Mouse (Mus musculus) layer of hippocampus, postnatal 36 days (tissue): Measurements from ENCODE around the gene Vstm2l. TPM values are rescaled to one million over a fixed set of nuclear protein-coding genes. Genes with fewer than 3 reads are reported as not detected.
A peak's percentile ranks its signal among the peaks of the same experiment; 100 is the strongest.

Experiments used
- DNase-seq, 2 experiments: peaks; one replicate each; pipeline ENCODE4 v3.0.0; 2022
- total RNA-seq, 2 experiments: library from RNA; stranded (reverse); gene quantifications; 2 replicates each; pipeline ENCODE4 v1.2.3; 2021

Vstm2l gene
- total RNA-seq, 2 experiments from 2014 or later = 111 to 124 TPM

DNA sequence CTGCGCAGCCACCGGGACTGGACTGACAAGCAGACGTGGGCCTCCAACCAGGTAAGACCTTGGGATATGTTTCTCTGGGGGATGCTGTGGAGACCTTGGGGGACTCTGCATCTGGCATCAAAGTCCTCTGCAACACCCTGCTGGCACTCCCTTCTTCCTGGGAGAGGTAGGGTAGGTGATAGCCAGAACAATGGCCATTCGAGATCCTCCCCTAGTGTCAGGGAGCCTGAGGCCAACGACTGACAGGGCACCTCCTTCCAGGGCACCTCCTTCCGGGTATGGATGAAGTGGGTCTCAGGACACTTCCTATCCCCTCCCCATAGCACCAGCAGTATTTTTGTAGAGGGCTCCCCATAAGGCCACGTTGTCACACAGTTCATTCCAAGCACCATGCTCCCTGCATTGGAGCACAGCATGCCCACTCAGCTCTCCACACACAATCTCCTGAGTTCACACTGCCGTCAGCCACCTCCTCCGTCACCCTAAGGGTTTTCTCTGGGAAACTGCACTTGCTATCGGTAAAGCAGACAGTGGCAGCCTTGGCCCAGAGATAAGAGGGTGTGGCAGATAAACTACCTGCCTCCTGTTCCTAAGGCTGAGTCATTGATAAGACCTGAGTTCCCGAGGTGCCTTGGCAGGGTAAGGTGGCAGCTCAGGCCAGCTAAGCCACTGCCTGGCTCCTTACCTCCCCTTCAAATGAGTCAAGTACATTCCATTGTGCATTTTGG lies 21.2 kb downstream of the Vstm2l start:
- DNase-seq = no peak

- no peak for DNase-seq
These were observed 22.2 kb downstream of the Vstm2l start for GRCm38 (mm10) chr2:157936676-157937075.

GRCm38 (mm10) chr2:157940586-157941185 lies 26.2 kb downstream of the Vstm2l start:
- DNase-seq = no peak

DNA sequence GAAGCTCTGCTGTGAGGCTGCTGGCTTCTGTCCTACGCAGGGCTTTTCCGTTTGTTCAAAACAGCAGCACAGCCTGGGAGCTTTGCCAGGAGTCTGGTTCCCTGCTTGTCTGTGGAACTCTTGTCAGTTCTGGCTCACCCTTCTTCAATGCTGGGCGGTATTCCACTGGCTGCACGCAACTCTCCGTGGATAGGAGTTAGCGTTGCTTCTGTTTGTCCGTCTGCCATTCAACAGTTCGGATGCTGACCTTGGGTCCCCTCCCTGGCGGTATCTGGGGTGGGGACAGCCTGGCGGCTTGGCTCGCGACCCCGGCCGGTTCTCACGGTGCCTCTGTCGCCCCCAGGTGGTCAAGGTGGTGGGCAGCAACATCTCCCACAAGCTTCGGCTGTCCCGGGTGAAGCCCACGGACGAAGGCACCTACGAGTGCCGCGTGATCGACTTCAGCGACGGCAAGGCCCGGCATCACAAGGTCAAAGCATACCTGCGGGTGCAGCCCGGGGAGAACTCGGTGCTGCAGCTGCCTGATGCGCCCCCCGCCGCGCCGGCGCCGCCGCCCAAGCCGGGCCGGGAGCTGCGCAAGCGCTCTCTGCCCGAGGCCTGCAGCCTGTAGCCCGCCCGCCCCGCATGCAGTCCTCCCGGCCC lies 29.2 kb downstream of the Vstm2l start:
- DNase-seq = peak; percentile 78 to 83

DNA sequence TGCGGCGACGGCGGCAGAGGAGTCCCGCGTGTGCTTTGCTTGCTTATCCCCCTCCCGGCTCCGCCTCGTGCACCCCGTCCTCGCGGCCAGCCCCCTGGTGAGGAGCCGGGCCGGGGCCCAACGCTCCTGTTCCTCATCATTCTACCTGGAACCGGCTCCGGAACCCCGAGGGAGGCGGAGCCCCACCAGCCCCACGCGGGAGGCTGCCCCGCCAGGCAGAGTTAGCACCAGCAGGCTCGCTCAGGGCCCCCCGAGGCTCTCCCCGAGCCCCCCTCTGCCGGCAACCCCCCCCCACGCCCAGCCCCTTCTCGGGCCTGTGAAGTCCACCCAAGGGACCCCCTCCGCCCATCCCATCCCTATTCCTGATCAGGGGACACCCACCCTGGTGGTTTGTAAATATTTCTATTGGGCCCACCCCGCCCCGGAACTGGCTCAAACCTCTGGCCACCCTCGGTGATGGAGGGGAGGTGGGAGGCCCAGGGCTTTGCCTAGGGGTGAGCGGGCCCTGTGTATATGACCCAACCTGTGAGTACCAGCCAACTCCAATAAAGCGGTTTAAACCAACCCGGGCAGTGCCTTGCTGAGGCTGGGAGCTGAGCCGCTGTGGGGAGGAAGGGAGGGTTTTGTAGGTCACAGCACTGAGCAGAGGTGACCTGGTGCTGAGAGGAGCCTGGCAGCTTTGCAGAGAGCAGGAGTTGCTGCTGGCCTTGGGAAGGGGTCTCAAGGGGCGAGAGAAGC lies 29.9 kb downstream of the Vstm2l start:
- no peak for DNase-seq

DNA sequence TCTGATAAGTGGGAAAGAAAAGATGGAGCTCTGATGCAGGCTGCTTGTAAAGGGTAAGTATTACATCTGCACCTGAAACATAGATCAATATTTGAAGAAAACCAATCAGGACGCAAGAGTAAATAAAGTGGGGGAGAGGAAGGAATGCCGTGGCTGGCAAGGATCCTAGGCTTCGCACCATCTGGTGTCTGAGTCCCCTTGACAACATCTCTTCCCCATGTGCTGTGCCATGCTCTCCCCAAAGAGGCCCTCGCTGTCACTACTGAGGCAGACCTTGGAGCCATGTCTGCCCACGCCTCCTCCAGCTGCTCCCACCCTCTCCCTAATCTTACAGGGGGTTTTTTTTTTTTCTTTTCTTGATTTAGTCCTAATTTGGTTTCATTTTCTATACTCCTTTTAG lies 39.5 kb downstream of the Vstm2l start:
- no peak for DNase-seq

DNA sequence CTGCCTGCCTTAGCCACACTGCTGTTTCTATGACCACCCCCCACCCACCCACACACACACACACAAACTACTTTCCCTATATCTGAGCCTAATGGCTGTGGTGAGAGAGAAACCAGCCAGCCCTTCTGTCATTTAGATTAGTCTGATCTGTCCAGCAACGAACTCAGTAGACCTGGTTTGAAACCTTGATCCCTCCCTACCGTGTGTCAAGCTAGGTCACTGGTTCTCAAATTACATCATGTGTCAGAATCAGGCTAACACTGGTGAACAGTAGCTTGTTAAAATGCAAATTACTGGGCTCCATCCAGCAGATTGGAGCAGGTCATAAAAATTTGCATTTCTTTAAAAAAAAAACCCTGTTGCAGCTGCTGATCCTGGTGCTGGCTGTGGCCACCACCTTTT lies 43.3 kb downstream of the Vstm2l start:
- DNase-seq = no peak

GRCm38 (mm10) chr2:157967856-157968255 lies 53.4 kb downstream of the Vstm2l start:
- no peak for DNase-seq

- DNase-seq = no peak
These were observed 55.7 kb downstream of the Vstm2l start for GRCm38 (mm10) chr2:157970124-157970523.

- DNase-seq = no peak
These were observed 56.2 kb downstream of the Vstm2l start for GRCm38 (mm10) chr2:157970669-157971068.

- DNase-seq = no peak
These were observed 60.4 kb downstream of the Vstm2l start for GRCm38 (mm10) chr2:157974604-157975501.

DNA sequence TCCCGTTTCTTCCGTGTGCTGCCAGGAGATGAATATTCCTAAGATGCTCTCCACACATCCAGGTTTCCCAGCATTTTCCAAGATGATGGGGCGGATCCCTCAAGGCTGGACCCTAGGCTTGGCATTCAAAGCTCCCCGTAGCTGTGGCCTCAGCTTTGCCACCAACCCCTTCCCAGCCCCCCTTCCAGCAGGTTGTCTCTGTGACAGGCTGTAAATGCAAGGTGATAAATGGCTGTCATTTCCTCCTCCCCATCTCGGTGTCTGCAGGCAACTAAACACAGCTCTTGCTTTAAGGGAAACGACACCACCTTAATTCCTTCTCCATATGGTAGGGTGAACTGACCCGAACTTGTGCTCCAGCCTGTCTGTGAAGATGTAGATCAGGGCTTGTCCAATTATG lies 61.1 kb downstream of the Vstm2l start:
- no peak for DNase-seq

DNA sequence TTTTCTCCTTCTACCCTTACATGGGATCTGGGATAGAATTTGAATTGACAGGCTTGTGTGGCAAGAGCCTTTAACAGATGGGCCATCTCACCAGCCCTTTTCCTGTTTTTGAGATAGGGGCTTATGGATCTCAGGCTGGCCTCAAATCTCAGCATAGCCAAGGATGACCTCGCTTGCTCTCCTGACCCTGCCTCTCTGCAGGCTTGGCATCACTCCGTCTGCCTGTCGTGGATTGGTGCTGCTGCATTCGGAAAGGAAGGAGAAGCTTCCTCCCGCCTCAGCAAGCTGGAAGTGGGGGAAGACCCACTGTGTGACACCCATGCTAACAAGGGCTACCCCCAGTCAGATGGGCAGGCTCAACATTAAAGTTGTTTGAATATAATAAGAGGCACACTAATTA lies 64.8 kb downstream of the Vstm2l start:
- DNase-seq = no peak

DNA sequence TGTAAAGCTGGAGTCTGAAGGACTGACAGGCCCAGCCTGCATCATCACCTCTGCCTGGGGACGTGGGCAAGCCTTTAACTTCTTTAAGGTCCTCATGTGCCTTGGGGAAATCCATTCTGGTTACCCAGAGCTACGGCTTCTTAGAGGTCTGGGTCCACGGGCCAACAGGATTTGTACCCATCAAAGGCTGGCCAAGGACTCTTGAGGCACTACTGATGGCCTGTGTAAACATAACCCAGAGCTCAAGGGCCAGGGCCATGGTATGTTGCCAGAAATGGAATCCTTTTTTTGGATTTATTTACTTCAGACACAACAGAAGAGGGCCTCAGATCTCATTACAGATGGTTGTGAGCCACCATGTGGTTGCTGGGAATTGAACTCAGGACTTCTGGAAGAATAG lies 68.3 kb downstream of the Vstm2l start:
- no peak for DNase-seq

- no peak for DNase-seq
These were observed 68.8 kb downstream of the Vstm2l start for GRCm38 (mm10) chr2:157983276-157983675.

GRCm38 (mm10) chr2:157985611-157986010 lies 71.2 kb downstream of the Vstm2l start:
- peak in 1 of 2 experiments; percentile 32 for DNase-seq

DNA sequence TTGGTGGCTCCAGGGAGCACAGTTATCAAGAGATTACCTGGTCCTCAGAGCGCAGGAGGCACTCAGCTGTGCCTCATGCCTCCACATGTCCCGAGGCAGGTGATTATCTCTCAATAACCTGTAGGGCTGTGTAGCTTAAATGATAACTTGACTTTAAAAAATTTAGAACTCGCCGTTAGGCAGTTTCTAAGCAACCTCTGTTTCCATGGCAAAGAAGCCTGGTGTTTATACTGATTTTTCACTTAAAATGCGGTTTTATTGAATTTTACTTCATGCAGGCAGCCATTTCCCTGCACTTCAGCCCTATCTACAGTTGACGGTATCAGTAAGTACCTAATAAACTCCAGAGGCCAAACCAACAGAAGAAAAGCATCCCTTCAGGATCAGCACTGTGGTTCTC lies 71.8 kb downstream of the Vstm2l start:
- no peak for DNase-seq

DNA sequence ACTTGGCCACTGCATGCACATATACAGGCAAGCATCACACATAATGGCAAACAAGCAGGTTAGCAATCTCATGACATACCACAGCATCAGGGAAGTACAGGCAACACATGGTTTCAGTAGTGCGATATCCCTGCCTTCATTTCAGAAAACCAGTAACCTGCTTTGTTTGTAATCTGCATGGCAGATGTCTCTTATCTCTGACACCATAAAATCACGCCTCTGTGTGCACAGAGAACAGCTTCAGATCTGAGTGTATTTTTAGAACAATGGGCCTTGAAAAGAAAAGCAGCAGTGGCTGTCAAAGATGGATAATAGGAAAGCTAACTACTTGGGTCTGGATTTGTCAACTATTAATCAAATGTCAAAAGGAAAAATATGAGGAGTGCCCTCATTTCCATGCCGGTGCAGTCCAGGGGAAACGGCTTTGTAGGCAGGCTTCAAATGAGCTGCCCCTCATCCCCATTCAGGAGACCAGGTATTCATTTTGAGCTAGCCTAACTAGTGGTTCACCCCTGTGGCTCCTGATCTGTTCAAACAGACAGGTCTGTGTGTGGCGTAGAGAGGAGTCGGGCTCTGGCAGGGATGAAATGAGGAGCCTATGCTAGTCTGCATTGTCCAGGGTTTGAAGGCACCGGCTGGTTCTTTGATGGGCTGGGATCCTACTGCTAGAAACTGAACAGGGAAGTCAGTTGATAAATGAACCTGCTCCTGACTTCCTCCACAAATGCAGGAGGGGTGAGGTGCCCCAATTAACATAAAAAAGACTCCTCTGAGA lies 74.2 kb downstream of the Vstm2l start:
- no peak for DNase-seq

DNA sequence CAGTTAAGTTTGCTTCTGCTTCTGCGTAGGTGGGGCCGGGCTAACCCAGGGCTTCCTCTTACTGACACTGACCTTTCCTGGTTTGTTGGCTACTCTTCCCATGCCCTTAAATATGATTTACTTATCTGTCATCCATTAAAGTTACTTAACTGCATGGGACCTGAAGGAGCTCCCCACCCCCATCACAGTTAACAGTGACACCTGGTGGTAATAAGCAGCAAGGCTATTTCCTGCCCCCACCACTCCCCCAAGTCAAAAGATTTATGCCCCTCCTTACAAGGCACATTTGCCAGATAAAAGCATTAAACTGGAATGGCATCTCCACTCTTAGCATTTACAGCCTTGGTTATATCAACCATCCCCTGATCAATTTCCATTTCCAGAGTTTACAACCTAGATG lies 75.5 kb downstream of the Vstm2l start:
- DNase-seq = no peak

DNA sequence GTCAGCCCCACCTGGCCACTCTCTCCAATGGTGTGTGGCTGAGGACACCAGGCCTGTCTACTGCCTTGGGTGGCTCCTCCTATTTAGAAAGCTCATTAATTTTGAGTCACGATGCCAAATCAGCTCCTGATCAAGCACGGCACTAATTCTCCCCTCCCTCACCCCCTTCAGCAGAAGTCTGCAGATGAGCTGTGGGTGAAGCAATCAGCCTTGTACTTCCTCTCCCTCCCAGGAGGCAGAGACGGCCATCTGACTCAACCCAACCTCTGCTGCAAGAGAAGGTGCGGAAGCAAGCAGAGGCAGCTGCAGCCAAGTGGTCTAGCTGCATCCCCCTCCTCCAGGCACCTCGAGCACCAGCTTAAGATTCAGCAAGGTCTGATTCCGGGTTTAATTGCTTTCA lies 76.6 kb downstream of the Vstm2l start:
- DNase-seq = no peak

DNA sequence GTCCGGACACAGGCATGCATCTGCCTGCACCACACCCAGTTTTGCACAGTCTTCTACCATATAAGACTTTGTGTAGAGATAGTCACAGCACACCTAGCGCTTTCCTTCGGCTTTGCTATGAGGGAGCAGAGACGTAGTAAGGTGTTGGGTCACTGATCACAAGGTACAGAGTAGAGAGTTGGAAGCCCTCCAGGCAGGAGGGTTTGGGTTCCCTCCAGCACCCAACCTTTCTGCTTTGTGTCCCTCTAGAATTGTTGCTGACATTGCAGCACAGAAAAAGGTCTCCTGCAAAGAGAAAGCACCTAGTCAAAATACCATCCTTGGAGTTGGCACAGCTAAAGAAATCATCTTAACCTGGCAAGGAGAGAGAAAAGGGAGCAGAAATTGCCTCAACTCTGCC lies 78.0 kb downstream of the Vstm2l start:
- DNase-seq = no peak
